Mouse (Mus musculus) kidney, adult 2 months (tissue): ENCODE data around the gene Ern1. TPM values are rescaled to one million over a fixed set of nuclear protein-coding genes. Genes with fewer than 3 reads are reported as not detected.

Experiments
- DNase-seq: peaks from one replicate; pipeline ENCODE4 v3.0.0; 2021
- H3K27ac ChIP-seq: fragments of 200-500 bp; 2 replicates; pipeline ENCODE4 v1.5.1; 2012; ENCODE audit warnings: low read depth, low read length, control low read depth, inconsistent platforms; ENCODE audit not compliant: insufficient read depth
- H3K27me3 ChIP-seq: fragments of 200-500 bp; replicated peaks from 2 replicates; pipeline ENCODE4 v1.6.1; 2012; ENCODE audit warnings: mild to moderate bottlenecking, moderate library complexity, low read length, inconsistent platforms; ENCODE audit not compliant: control insufficient read depth, insufficient read depth
- H3K36me3 ChIP-seq: fragments of 200-500 bp; 2 replicates; pipeline ENCODE4 v1.6.1; 2012; ENCODE audit warnings: mild to moderate bottlenecking, moderate library complexity, low read length, inconsistent platforms; ENCODE audit not compliant: control insufficient read depth, insufficient read depth
- H3K4me1 ChIP-seq: fragments of 200-500 bp; 2 replicates; pipeline ENCODE4 v1.6.1; 2011; ENCODE audit warnings: low read length; ENCODE audit not compliant: control insufficient read depth, insufficient read depth
- H3K4me3 ChIP-seq: fragments of 200-500 bp; 2 replicates; pipeline ENCODE4 v1.5.1; 2011; ENCODE audit warnings: mild to moderate bottlenecking, low read depth, low read length, control low read depth; ENCODE audit not compliant: insufficient read depth
- CTCF ChIP-seq: fragments of 200-500 bp; conservative IDR thresholded peaks from 2 replicates; pipeline ENCODE4 v1.5.1; 2011; ENCODE audit warnings: low read depth, mild to moderate bottlenecking, control low read depth, low read length, moderate library complexity, mixed read lengths; ENCODE audit not compliant: insufficient read depth, insufficient read length
- POLR2A ChIP-seq: fragments of 200-500 bp; IDR thresholded peaks from one replicate; pipeline ENCODE4 v1.6.1; 2011; ENCODE audit warnings: low read depth, low read length, control low read depth
- WGBS: fragments of 180-500 bp; shearing (Covaris S2); methylation state at CpG from one replicate; pipeline ENCODE4 v1.1.7; 2018; 5-methylcytosine and 5-hydroxymethylcytosine counted together
- polyA plus RNA-seq: library from polyadenylated mRNA; depleted of rRNA; stranded (reverse); fragments of >200 nt; gene quantifications from 2 replicates; pipeline ENCODE4 v1.2.3, GENCODE M21; 2012

Ern1 gene
- polyA plus RNA-seq, 1 experiment: 12.6 TPM

DNA sequence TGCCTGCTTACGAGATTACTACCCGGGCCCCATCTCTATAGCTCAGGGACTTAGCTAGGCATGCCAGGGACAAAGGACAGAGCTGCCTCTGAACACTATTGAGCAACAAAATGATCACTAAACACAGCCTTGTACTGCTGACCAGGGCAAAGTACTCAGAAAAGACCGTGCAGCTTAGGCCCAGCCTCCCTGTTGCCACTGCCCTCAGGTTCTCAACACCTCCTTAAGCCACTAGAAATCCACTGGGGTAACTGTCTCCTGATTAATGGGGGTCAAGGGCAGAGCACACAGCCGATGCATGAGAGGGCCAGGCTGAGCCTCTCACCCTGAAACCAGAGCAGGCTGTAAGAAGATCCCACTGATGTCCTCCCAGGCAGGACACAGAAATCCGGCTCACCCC, 26.8 kb upstream of the Ern1 start:
- H3K4me3 ChIP-seq: no peak overlapping the region
- H3K27me3 ChIP-seq: no peaks in the 10 kb centered on the region
- H3K36me3 ChIP-seq: no peaks in the 10 kb centered on the region; the same call in 1 of the 2 replicates
- peak; percentile 87 for DNase-seq
- peaks cover 9% of the 10 kb centered on the region; the same call in 1 of the 2 replicates for H3K4me1 ChIP-seq
- 40% methylated on average over 5 of the region's 5 CpGs for WGBS
- H3K27ac ChIP-seq: peak overlapping the region; percentile 65
- TF ChIP-seq POLR2A (no peak), CTCF (no peak)

DNA sequence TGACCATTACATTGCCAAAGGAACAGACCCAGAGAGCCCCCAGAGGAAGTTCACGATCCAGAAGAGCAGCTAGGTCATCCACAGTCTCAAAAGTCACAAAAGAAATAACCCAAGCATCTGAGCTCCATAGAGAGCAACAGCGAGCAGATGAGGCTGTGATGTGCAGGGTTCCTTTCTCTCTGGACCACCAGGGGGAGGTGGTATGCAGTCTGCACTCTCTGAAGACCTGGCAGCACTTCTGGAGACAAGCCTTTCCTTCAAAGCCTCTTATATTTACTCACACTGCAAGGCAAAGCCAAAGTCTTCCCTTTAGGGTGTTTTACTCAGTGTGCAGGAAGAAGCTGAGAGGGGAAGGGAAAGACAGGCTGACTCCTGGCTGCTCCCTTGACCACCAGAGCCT, 25.5 kb upstream of the Ern1 start:
- DNase-seq: peak; percentile 72
- Histone ChIP-seq H3K4me3 (no peak overlapping the region), H3K36me3 (no peaks in the 10 kb centered on the region; the same call in 1 of the 2 replicates), H3K27me3 (no peaks in the 10 kb centered on the region), H3K27ac (no peak overlapping the region), H3K4me1 (peaks cover 9% of the 10 kb centered on the region; the same call in 1 of the 2 replicates)
- TF ChIP-seq CTCF: peak; percentile 59
- TF ChIP-seq POLR2A: no peak
- WGBS: 43% methylated on average over 2 of the region's 2 CpGs

DNA sequence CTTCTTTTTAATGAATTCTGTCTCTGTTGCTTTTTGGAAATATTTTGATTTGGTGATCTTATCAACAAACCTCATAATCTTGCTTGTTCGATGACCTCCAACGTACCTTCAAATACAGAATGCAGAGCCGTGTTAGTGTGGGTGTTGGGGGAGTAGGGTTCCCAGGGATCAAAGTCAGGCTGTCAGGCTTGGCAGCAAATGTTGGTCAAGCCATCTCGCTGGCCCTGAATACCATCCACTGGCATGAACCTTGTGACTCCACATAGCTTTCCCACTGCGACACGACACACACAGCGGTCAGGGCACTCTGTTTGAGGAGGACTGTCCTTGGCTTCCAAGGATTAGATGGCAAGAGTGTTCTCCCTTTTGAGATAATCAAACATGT, 24.3 kb upstream of the Ern1 start:
- peak; percentile 45 for DNase-seq
- no peak for TF ChIP-seq POLR2A
- no peak for TF ChIP-seq CTCF

DNA sequence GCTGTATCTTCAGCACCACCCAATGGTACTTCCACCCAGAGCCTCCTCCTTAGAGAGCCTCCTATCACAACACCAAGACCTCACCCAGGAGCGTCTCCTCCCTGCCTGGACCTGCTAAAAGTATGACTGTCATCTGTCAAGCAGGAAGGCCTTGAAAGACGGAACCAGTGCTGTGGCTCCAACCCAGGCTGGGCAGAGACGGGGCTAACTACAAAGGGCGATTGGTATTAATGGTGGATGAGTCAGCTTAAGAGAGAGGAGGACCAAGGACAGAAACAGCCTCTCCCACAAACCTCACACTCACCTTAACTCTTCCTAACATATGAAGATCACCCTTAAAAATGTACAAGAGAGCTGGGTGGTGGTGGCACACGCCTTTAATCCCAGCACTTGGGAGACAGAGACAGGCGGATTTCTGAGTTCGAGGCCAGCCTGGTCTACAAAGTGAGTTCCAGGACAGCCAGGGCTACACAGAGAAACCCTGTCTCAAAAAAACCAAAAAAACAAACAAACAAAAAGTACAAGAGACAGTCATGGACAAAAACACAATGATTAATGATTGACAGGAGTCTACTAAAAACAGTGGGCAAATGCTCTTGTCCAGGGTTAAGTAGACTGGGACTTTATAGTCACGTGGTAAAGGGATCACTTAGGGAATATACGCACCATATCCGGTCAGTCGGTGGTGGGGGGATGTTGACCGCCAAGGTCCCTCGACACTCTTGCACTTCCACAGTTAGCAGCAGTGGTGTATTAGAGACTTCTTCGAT, 23.8 kb upstream of the Ern1 start:
- Histone ChIP-seq H3K36me3 (no peaks in the 10 kb centered on the region; the same call in 1 of the 2 replicates), H3K4me1 (peaks cover 9% of the 10 kb centered on the region; the same call in 1 of the 2 replicates), H3K27me3 (no peaks in the 10 kb centered on the region), H3K27ac (no peak overlapping the region), H3K4me3 (no peak overlapping the region)
- 74% methylated on average over 14 of the region's 14 CpGs for WGBS
- no peak for TF ChIP-seq CTCF
- TF ChIP-seq POLR2A: no peak
- no peak for DNase-seq

More for the DNA sequence above, 24.3 kb upstream of the Ern1 start:
- no peak overlapping the region for H3K4me3 ChIP-seq
- WGBS: 62% methylated on average over 7 of the region's 7 CpGs
- H3K36me3 ChIP-seq: no peaks in the 10 kb centered on the region; the same call in 1 of the 2 replicates
- H3K27me3 ChIP-seq: no peaks in the 10 kb centered on the region
- no peak overlapping the region for H3K27ac ChIP-seq
- peaks cover 9% of the 10 kb centered on the region; the same call in 1 of the 2 replicates for H3K4me1 ChIP-seq

DNA sequence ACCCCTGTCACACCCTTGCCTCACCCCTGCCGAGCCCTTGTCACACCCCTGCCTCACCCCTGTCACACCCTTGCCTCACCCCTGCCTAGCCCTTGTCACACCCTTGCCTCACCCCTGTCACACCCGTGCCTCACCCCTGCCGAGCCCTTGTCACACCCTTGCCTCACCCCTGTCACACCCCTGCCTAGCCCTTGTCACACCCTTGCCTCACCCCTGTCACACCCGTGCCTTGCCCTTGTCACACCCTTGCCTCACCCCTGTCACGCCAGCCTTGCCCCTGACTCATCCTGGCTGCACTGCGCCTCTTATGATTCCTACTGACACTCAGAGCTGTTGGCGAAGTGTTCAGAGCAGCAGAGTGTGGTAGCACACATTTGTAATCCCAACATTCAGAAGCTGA, 20.0 kb upstream of the Ern1 start:
- WGBS: 83% methylated on average over 7 of the region's 7 CpGs
- Histone ChIP-seq H3K36me3 (no peaks in the 10 kb centered on the region; the same call in 1 of the 2 replicates), H3K27me3 (no peaks in the 10 kb centered on the region), H3K4me3 (no peak overlapping the region), H3K27ac (no peak overlapping the region), H3K4me1 (0 out of 2 replicates have a peak, but pooled peaks cover 3% of the 10 kb centered on the region)
- TF ChIP-seq POLR2A: no peak
- no peak for TF ChIP-seq CTCF
- no peak for DNase-seq

DNA sequence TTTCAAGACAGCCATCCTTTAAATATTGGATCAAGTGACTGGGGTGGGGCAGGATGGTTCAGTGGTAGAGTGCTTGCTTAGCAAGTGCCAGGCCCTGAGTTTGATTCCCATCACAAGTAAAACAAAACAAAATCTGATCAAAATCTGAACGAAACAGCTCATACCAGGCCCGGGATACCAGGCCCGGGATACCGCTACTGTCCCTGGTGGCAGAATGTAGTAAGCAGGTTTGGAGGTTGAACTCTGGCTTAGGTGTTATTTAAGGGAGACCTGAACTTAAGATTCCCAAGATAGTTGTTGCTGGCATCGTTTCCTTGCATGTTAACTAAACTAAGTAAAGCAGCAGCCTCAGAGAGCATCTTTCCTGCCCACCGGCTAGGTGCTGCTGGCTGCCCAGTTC, 18.6 kb upstream of the Ern1 start:
- H3K27me3 ChIP-seq: no peaks in the 10 kb centered on the region
- H3K4me1 ChIP-seq: no peaks in the 10 kb centered on the region
- no peaks in the 10 kb centered on the region; the same call in 1 of the 2 replicates for H3K36me3 ChIP-seq
- WGBS: 85% methylated on average over 6 of the region's 6 CpGs
- no peak overlapping the region for H3K27ac ChIP-seq
- no peak for TF ChIP-seq CTCF
- no peak for TF ChIP-seq POLR2A
- DNase-seq: no peak
- H3K4me3 ChIP-seq: no peak overlapping the region

DNA sequence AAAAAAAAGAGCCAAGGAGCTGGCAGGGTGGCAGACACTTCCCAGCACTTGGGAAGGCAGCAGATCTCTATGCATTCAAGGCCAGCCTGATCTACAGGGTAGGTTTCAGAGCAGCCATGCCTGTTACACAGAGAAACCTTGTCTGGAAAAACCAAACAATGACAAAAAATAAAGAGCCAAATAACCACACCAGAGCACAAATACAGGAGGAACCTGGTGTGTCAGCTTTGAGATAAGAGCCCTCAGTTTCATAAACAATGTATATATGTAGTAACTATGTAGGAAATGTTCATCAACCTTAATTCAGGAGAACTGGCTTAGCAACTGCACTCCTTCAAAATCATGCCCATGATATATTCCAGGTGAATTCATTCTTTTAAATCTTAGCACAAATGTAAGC, 16.5 kb upstream of the Ern1 start:
- H3K4me1 ChIP-seq: no peaks in the 10 kb centered on the region; the same call in 1 of the 2 replicates
- TF ChIP-seq CTCF (no peak), POLR2A (no peak)
- DNase-seq: no peak
- no peaks in the 10 kb centered on the region for H3K27me3 ChIP-seq
- H3K36me3 ChIP-seq: no peaks in the 10 kb centered on the region
- no peak overlapping the region for H3K4me3 ChIP-seq
- H3K27ac ChIP-seq: no peak overlapping the region
